Mouse (Mus musculus) hindbrain, embryonic 13.5 days (tissue): Measurements from ENCODE around the gene Sspn. TPM values are rescaled to one million over a fixed set of nuclear protein-coding genes. Genes with fewer than 3 reads are reported as not detected.
A peak's percentile ranks its signal among the peaks of the same experiment; 100 is the strongest.

ENCODE experiments used
- ATAC-seq: fragments of 200-750 bp; cut with Nextera tagmentation; 2 replicates; pipeline ENCODE4 v1.8.0; 2017; ENCODE audit warnings: moderate TSS enrichment; ENCODE audit not compliant: low FRiP score
- H3K27ac ChIP-seq: fragments of 300-500 bp; sonication (generic); 2 replicates; pipeline ENCODE4 v1.5.1; 2015; ENCODE audit warnings: inconsistent platforms, mild to moderate bottlenecking, moderate library complexity
- H3K27me3 ChIP-seq: fragments of 300-500 bp; sonication (generic); 2 replicates; pipeline ENCODE4 v1.6.1; 2015; ENCODE audit warnings: mild to moderate bottlenecking, inconsistent platforms
- H3K36me3 ChIP-seq: fragments of 300-500 bp; sonication (generic); 2 replicates; pipeline ENCODE4 v1.6.1; 2015; ENCODE audit warnings: mild to moderate bottlenecking, inconsistent platforms
- H3K4me1 ChIP-seq: fragments of 300-500 bp; sonication (generic); replicated peaks from 2 replicates; pipeline ENCODE4 v1.6.1; 2015; ENCODE audit warnings: inconsistent platforms
- H3K4me2 ChIP-seq: fragments of 300-500 bp; sonication (generic); 2 replicates; pipeline ENCODE4 v1.6.1; 2015; ENCODE audit warnings: inconsistent platforms, mild to moderate bottlenecking, moderate library complexity
- H3K4me3 ChIP-seq: fragments of 300-500 bp; sonication (generic); 2 replicates; pipeline ENCODE4 v1.5.1; 2015; ENCODE audit warnings: mild to moderate bottlenecking, inconsistent platforms
- H3K9ac ChIP-seq: fragments of 300-500 bp; sonication (generic); 2 replicates; pipeline ENCODE4 v1.6.1; 2015; ENCODE audit warnings: mild to moderate bottlenecking, inconsistent platforms
- H3K9me3 ChIP-seq: fragments of 300-500 bp; sonication (generic); 2 replicates; pipeline ENCODE4 v1.6.1; 2016; ENCODE audit warnings: inconsistent platforms
- WGBS: fragments of 180-500 bp; shearing (Covaris S2); methylation state at CpG from one replicate; pipeline ENCODE4 v1.1.7; 2015; 5-methylcytosine and 5-hydroxymethylcytosine counted together
- polyA plus RNA-seq: library from polyadenylated mRNA; unstranded; fragments of >200 nt; fragmentation: Nextera tagmentation; extraction: Ambion mirVana; gene quantifications from 2 replicates; pipeline ENCODE4 v1.2.1, GENCODE M21; 2015

Sspn gene
- polyA plus RNA-seq, 1 experiment from 2014 or later, result 3.3 TPM

DNA sequence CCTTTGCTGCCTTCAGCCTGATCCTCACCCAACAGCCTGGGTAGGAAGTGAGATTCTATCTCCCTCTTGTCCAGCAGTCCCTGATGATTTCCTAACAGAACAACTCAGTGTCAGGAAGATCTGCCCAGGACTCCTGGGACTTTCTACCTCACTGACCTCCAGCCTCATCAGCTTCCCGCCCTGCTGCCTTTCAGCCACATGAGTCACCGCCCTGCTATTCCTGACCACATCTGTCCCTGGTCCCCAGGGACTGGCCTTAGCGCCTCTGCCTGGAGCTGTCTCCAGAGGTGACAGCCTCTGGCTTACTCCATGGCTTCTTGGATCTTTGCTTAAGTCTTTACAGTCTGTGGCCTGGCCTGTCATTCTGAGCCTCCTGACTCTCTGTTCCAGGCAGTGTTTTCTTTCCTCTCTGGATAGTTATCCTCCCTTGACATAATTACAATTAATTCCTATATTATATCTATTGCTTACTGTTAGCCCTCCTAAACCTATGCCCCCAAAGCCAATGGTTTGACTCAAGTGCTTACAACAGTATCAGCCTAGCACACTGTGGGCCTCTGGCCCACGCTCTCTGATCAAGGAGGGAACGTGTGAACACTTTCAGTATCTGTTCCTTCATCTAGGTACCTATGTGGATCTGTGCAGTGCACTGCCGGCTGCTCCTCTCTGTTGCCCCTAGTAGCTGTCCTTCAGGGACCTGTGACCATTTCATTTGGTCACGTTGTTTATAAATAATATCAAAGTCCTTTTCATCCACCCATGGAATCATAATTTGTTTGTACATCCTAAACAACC is 25.1 kb upstream of the Sspn start:
- no peaks in the 10 kb centered on the region for H3K4me1 ChIP-seq
- no peaks in the 10 kb centered on the region for H3K9me3 ChIP-seq
- 69% methylated on average over 7 of the region's 7 CpGs for WGBS
- no peak overlapping the region for H3K9ac ChIP-seq
- no peak overlapping the region for H3K4me3 ChIP-seq
- no peaks in the 10 kb centered on the region for H3K36me3 ChIP-seq
- no peaks in the 10 kb centered on the region for H3K27me3 ChIP-seq
- ATAC-seq, result no peak
- H3K27ac ChIP-seq, result no peak overlapping the region
- H3K4me2 ChIP-seq, result no peak overlapping the region

DNA sequence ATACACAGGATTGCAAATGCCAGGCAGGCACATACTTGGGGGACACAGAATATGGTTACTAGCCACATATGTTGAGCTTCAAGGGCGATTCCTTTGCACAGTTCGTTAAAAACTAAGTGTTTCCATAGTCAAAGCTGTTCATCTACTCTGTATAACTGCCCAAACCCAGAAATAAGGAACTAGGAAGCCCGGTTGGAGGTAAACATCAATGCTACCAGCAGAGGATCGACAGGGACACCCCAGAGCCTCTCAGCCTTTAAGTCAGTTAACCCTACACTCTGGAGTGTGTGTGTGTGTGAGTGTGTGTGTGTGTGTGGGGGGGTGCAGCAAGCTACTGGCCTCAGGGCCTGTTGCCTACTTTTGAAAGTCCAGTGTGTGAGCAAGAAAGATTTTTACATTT is 21.5 kb upstream of the Sspn start:
- Histone ChIP-seq H3K4me1 (no peaks in the 10 kb centered on the region), H3K4me3 (no peak overlapping the region), H3K27ac (no peak overlapping the region), H3K27me3 (no peaks in the 10 kb centered on the region), H3K9ac (no peak overlapping the region), H3K36me3 (no peaks in the 10 kb centered on the region), H3K9me3 (no peaks in the 10 kb centered on the region), H3K4me2 (no peak overlapping the region)
- 79% methylated on average over 4 of the region's 4 CpGs for WGBS
- ATAC-seq, result no peak

DNA sequence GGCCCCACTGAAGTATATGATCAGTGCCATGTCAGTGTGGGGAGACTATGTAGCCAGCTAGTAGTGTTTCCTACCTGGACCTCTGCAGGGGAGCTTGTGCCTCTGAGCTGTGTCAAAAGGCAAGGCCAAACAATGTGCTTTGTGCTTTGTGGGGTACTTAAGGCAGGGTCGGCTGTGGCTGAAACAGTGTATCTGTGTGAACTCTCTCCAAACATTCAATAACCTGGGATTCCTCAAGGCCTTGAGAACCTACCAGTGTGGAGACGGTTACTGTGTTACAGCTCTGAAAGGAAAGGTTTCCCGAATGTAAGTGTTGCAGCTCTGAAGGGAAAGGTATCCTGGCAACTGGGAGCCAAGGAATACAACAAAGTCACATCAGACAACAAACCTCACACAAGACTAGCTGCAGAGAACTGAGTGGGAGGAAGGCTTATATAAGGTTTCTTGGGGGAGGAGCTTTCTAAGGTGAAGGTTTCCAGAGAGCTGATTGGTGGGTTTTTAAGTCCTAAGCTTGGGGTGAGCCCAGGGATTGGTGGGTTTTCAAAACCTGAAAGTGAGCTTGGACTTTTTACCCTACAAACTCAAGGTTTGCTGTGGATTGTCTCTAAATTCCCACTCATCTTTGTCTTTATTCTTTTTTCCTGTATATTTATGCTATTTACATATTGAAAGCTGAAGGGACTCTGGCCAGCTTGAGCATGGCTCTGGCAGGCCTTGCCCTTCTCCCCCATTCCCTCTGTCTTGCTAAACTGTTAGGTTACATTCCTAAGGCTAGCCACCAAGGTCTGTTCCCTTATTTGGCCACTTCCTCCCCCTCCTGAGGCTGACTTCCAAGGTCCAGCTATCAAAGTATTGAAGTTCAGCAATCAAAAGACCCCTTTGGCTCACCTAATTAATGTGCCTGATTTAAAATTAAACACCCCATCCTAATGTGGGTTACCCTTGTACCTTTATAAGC is 20.7 kb upstream of the Sspn start:
- Histone ChIP-seq H3K4me2 (no peak overlapping the region), H3K27ac (no peak overlapping the region), H3K9ac (no peak overlapping the region), H3K9me3 (no peaks in the 10 kb centered on the region), H3K27me3 (no peaks in the 10 kb centered on the region), H3K36me3 (no peaks in the 10 kb centered on the region), H3K4me1 (no peaks in the 10 kb centered on the region), H3K4me3 (no peak overlapping the region)
- no peak for ATAC-seq
- WGBS, result 68% methylated on average over 3 of the region's 3 CpGs

DNA sequence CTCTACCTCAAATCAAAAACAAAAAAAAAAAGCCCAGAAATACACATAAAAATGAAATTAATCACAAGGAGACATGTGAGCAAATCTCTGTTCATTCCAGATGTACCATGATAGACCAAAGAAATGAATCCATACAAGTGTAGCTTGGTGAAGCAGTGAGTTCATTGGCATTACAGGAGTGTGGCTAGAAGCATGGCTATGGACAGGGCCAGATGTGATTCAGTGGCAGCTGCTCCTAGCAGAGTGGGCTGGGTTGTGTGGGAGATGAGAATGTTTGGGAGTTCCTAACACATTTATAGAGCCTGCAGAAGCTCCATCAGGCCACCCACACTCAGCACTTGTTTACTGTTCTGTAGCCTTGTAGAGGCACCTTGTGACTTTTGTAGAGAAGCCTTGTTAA is 19.2 kb upstream of the Sspn start:
- Histone ChIP-seq H3K9me3 (no peaks in the 10 kb centered on the region), H3K4me3 (no peak overlapping the region), H3K27me3 (no peaks in the 10 kb centered on the region), H3K36me3 (no peaks in the 10 kb centered on the region), H3K27ac (no peak overlapping the region), H3K4me2 (no peak overlapping the region), H3K4me1 (no peaks in the 10 kb centered on the region), H3K9ac (no peak overlapping the region)
- no peak for ATAC-seq

DNA sequence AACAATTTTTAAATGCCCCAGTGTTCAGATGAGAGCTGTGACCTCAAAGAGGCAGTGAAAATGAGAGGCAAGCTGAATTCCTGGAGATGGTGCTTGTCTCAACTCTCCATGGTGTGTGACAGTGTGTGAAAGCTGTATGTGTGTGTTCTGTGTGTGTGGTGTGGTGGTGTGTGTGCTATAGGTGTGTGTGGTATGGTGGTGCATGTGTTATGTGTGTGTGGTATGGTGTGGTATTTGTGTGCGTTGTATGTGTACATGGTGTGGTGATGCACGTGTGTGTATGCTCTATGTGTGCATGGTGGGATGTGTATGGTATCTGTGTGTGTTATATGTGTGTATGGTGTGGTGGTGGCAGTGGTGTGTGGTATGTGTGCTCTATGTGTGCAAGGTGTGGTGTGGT is 16.0 kb upstream of the Sspn start:
- Histone ChIP-seq H3K4me2 (no peak overlapping the region), H3K4me3 (no peak overlapping the region), H3K36me3 (no peaks in the 10 kb centered on the region), H3K4me1 (no peaks in the 10 kb centered on the region), H3K9ac (no peak overlapping the region), H3K27me3 (no peaks in the 10 kb centered on the region), H3K27ac (no peak overlapping the region), H3K9me3 (no peaks in the 10 kb centered on the region)
- 98% methylated on average over 2 of the region's 2 CpGs for WGBS
- no peak for ATAC-seq

DNA sequence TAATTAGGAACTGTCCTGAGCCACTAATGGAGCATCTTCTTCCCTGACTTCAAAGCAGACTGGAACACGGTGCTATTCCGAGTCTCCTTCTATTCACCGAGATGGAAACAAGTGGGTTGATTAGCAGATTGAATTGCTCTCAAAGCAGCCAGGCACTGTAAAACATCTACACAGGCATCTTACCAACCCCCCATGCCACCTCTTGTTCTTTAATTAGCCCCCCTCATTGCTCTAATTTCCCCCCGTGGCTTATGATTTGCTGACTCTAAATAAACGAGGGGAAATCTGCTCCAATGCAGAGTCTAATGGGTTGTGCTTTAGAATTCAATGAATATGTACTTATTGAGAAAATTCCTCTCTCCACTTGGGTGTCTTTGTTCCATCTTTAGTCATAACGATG is 15.0 kb upstream of the Sspn start:
- WGBS, result 77% methylated on average over 6 of the region's 6 CpGs
- H3K4me2 ChIP-seq, result no peak overlapping the region
- H3K36me3 ChIP-seq, result no peaks in the 10 kb centered on the region
- H3K4me1 ChIP-seq, result no peaks in the 10 kb centered on the region
- H3K9ac ChIP-seq, result no peak overlapping the region
- no peaks in the 10 kb centered on the region for H3K9me3 ChIP-seq
- H3K4me3 ChIP-seq, result no peak overlapping the region
- no peak overlapping the region for H3K27ac ChIP-seq
- H3K27me3 ChIP-seq, result no peaks in the 10 kb centered on the region
- no peak for ATAC-seq

DNA sequence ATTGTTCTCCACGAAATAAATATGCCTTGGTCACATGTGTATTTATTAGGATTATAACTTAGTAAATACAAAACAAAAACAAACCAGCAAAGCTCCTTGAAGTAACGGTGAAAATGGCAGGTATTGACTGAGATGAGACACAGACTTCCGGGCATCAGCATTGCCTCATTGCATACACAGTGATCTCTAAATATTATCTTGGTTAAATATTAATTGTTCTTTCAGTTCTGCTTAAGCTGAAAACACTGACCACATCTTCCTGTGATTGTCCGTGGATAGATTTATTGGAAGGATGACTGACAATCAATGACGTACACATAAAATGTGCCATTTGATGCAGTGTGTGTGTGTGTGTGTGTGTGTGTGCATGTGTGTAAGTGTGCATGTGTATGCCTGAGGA is 13.2 kb upstream of the Sspn start:
- Histone ChIP-seq H3K9ac (no peak overlapping the region), H3K36me3 (no peaks in the 10 kb centered on the region), H3K4me1 (no peaks in the 10 kb centered on the region), H3K4me3 (no peak overlapping the region), H3K4me2 (no peak overlapping the region), H3K27me3 (no peaks in the 10 kb centered on the region), H3K9me3 (no peaks in the 10 kb centered on the region), H3K27ac (no peak overlapping the region)
- 85% methylated on average over 5 of the region's 5 CpGs for WGBS
- no peak for ATAC-seq

DNA sequence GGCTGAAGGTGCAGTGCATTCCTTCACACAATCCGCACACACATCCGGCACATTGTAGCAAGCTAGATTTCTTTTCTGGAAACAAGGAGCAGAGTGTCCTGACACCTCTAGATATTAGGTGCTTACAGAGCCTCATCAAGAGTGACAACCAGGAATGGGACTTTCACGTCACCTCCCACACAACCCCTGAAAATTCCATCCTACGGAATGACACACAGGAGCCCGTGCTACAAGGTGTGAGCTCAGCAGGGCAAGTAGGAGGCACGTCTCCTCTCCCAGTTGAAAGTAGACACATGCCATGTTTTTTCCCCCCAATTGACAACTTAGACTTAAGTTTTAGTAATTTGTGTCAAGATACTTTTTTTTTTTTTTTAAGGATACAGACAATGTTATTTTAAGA is 7.8 kb upstream of the Sspn start:
- 87% methylated on average over 6 of the region's 6 CpGs for WGBS
- no peak overlapping the region for H3K27ac ChIP-seq
- no peak overlapping the region for H3K4me2 ChIP-seq
- no peaks in the 10 kb centered on the region for H3K27me3 ChIP-seq
- no peak overlapping the region for H3K9ac ChIP-seq
- H3K4me3 ChIP-seq, result no peak overlapping the region
- no peak for ATAC-seq
- no peaks in the 10 kb centered on the region for H3K36me3 ChIP-seq
- H3K9me3 ChIP-seq, result no peaks in the 10 kb centered on the region
- H3K4me1 ChIP-seq, result no peaks in the 10 kb centered on the region

DNA sequence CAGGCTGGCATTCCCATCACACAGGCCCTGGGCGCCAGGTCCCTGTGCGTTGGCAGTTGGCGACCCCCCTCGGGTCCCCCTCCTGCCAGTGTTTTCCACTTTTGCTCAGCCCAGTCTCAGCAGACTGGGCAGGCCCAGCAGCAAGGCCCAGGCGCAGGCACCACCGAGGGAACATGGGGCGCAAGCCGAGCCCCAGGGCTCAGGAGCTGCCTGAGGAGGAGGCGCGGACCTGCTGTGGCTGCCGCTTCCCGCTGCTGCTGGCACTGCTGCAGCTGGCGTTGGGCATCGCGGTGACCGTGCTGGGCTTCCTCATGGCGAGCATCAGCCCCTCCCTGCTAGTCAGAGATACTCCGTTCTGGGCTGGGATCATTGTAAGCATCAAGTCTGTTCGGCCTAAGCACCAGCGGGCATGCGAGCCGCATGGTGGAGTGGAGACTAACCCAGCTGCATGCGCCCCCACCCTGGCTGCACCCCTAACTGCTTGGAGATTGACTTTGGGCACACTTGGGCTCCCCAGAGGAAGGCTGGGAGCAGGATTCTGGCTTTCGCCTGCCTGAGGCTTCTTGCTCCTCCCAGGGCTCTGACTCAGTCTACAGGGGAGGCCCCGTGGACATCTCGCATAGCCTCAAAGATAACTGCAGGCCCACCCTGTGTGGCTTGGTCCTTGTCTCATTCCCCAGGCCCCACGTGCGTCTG is 2.7 kb downstream of the Sspn start:
- Histone ChIP-seq H3K27ac (peak overlapping the region; percentile 90), H3K27me3 (no peaks in the 10 kb centered on the region), H3K4me1 (peaks cover 20% of the 10 kb centered on the region), H3K4me3 (peak overlapping the region; percentile 47), H3K36me3 (no peaks in the 10 kb centered on the region), H3K9ac (peak overlapping the region; percentile 84), H3K9me3 (no peaks in the 10 kb centered on the region), H3K4me2 (peak overlapping the region; percentile 63)
- 5% methylated on average over 28 of the region's 28 CpGs for WGBS
- peak; percentile 97 for ATAC-seq

DNA sequence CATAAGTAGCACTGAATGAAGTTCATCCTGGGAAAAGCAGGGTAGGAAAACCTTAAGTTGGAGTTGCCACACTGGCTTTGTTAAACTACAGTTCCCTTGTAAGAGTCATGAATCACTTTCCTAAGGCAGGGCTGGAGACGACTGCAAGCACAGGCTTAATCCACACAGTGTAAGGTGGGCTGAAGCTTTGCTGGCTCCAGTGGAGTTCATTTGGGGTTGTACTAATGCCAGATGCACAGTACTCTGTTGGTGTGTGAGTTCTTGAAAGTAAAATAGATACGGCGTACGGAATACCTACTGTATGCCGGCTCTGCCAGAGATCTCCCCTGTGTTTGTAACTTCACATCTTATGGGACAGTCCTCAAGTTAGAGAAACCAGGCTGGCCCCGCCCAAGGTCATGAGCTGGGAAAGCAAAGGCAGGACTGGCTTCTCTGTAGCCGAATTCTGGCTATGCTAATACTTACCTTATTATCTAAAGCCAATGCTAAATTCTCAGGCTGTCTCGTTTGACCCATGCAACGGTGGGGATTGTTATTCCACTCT is 3.3 kb downstream of the Sspn start:
- peak overlapping the region; percentile 84; the same call in 1 of the 2 replicates for H3K9ac ChIP-seq
- no peaks in the 10 kb centered on the region for H3K36me3 ChIP-seq
- no peaks in the 10 kb centered on the region for H3K9me3 ChIP-seq
- peaks cover 20% of the 10 kb centered on the region for H3K4me1 ChIP-seq
- peak overlapping the region; percentile 47; the same call in 1 of the 2 replicates for H3K4me3 ChIP-seq
- peak overlapping the region; percentile 90 for H3K27ac ChIP-seq
- 80% methylated on average over 9 of the region's 9 CpGs for WGBS
- H3K27me3 ChIP-seq, result no peaks in the 10 kb centered on the region
- ATAC-seq, result peak; percentile 19
- H3K4me2 ChIP-seq, result peak overlapping the region; percentile 63

DNA sequence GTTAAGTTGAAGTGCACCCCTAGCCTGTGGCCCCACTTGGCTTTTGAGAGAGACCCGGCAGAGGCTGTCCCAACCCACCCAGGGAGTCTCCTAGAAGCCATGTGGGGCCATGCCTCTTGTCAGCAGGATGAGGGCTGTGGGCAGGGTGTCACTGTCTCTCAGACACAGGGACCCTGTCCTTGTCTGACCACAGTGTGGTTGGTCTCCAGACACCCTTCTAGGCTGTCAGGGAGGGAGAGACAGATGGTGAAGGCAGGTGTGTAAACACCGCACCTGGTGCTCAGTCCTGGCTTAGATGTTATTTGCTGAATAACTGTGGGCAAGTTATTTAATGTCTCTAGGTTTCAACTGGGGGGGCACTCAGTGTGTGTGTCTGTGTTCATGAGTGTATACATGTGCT is 4.5 kb downstream of the Sspn start:
- no peaks in the 10 kb centered on the region for H3K27me3 ChIP-seq
- H3K27ac ChIP-seq, result no peak overlapping the region
- H3K9ac ChIP-seq, result no peak overlapping the region
- no peak for ATAC-seq
- no peaks in the 10 kb centered on the region for H3K36me3 ChIP-seq
- no peak overlapping the region for H3K4me3 ChIP-seq
- no peaks in the 10 kb centered on the region for H3K9me3 ChIP-seq
- H3K4me2 ChIP-seq, result no peak overlapping the region
- H3K4me1 ChIP-seq, result peaks cover 20% of the 10 kb centered on the region
- 86% methylated on average over 2 of the region's 2 CpGs for WGBS

DNA sequence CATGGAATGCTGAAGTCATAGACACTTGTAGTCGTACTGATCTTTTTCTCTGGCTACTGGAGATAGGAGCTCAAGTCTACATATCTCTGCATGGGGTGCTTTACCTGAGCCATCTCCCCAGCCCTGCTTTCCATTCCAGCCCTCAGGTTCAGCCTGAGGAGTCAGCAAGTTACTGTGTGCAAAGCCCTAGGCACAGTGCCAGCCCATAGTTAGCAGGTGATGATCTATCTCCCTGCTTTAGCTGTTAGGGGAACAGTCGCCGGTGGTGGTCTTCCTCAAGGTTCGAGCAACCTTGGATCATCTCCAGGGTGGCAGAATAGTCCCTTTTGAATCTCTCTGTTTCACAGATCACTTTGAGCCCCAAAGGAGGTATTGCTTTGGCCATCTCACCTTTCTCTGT is 5.1 kb downstream of the Sspn start:
- Histone ChIP-seq H3K27ac (no peak overlapping the region), H3K9ac (no peak overlapping the region), H3K4me1 (peaks cover 20% of the 10 kb centered on the region), H3K9me3 (no peaks in the 10 kb centered on the region), H3K36me3 (no peaks in the 10 kb centered on the region), H3K4me3 (no peak overlapping the region), H3K27me3 (no peaks in the 10 kb centered on the region), H3K4me2 (no peak overlapping the region)
- 89% methylated on average over 4 of the region's 4 CpGs for WGBS
- ATAC-seq, result no peak
